Mouse (Mus musculus): ENCODE results near the gene Rara.

- TF ChIP-seq CTCF (conservative IDR thresholded peaks at IDR 0.05; ENCODE audit: low read length) (no peak), POU5F1 (IDR thresholded peaks at IDR 0.05; ENCODE audit: borderline replicate concordance, low read length) (no peak)
Observed at GRCm38 (mm10) chr11:98968716-98969495, 41.3 kb downstream of the Rara start.

All from E14TG2a.4 (cell line).